Mouse (Mus musculus) small intestine, adult 2 months (tissue): Measurements from ENCODE around the gene Crhr2.

Experiments
- CTCF ChIP-seq: fragments of 200-500 bp; IDR thresholded peaks from 2 replicates; pipeline ENCODE4 v1.5.1; 2012; ENCODE audit warnings: low read depth, mild to moderate bottlenecking, control low read depth, inconsistent platforms, low read length, moderate library complexity, mixed read lengths; ENCODE audit not compliant: insufficient replicate concordance, insufficient read length; ENCODE audit errors: extremely low read depth
- POLR2A ChIP-seq: fragments of 200-500 bp; IDR thresholded peaks from 2 replicates; pipeline ENCODE4 v1.6.1; 2012; ENCODE audit warnings: low read depth, mild to moderate bottlenecking, control low read depth, inconsistent platforms, low read length, moderate library complexity

- TF ChIP-seq CTCF: no peak
- no peak for TF ChIP-seq POLR2A
Observed at GRCm38 (mm10) chr6:55131301-55131700, 1.5 kb downstream of the Crhr2 start.
